Mouse (Mus musculus): ENCODE measurements at regions not wholly inside any gene's neighbourhood (a gene's known extent, or its start where the extent isn't known, plus 50 kb on each side); places are given as distances from the start of the nearest gene placed in this dataset.

DNA sequence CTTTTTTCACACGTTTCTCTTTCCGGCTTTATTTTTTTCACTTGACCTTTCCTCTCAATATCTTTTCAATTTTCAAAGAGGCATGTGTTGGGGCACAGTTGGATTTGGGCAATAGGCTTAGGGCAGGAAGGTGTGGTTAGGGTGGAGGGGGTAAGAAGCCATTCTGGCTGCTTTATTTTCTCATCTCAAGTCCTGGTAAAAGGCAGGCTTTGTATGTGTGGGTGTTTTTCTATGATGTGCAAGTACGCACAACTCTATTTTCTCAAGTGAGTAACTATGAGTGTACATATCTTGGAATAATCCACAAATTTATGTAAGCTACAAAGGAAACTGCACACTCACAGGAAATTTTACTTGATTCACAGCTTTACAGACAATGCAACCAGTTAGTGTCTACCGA is 121.5 kb upstream of the Ifne start:
- DNase-seq (ENCODE audit: low spot score): no peak

DNA sequence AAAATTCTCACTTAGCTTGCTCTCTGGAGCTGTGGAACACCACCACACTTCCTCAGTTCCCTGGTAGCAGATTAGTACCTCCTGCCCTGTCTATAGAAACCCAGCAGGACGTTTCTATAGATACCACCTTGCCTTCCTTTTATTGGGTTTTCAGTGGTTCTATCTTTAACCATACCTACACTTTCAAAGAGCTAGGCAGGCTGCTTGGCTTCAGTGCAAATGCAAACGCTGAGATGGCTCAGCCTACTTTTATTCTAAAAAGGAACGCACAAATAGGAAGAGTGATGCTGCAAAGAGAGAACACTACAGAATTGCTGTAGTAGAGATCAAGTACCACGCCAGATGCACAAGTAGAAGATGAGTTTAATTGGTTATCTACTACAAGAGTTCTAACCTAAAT is 120.9 kb upstream of the Ifne start:
- DNase-seq (ENCODE audit: low spot score): no peak

DNA sequence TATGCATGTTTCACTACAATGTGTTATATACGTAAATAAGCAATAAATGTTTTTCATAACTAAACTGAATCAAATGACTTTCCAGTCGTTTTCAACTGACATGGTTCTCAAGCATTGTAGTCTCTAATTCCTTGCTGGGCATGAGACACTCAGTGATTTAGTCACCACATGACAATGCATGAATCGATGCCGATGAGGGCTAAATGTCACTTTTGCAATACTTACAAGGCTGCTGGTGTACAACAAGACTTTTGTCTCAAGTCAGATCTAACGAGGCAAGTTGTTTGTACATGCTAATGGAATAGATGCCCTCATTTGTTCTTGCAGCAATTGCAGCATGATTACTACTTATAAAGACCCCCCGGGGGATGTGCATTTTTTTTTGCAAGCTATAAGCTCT is 120.2 kb upstream of the Ifne start:
- DNase-seq (ENCODE audit: low spot score): no peak

DNA sequence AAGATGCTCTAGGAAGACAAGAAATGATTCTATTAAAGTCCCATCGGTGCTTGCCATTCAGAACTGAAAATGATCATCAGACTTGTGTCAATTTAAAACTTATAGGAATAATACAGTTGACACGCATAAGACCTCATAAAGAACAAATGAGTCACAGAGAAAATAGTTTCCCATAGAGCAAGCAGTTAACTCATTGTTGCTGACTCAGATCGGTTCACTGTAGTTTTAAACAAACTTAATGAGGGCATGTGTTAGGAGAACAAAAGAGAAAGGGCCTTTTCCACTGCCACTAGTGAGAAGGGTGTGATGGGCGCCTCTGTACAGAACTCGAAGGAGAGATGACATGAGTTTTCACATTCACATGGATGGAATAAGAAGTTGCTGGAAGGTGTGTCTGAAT is 118.3 kb upstream of the Ifne start:
- no peak for DNase-seq (ENCODE audit: low spot score)

DNA sequence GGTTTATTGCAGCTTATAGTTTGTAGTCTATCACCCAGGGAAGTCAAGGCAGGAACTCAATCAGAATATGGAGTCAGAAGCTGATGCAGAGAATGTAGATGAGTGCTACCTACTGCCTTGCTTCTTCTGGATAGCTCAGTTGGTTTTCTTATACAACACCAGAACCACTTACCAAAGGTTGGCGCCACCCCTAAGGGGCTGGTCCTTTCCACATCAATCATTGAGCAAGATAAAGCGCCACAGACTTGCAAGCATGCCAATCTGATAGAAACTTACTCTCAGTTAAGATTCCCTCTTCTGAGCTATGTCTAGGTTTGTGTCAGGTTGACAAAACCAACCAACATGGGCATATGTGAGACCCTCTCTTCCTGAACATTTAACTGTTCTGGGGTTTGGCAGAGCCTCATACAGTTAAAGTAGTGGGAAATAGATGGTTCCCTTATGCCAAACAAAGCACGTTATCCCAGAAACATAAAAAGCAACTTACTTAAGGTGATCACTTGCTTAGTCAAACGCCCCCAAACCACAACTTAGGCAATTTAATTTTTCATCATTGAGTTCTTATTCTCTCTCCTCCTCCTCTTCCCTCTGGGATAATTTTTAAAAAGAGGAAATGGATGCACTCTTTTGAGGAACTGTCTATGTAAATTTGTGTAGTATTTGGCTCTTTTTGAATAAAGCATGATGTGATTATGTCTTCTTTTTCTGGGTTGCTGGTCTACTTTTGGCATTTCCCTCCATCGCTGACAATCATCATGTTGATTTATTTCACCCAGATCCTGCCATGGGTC is 115.3 kb upstream of the Ifne start:
- DNase-seq (ENCODE audit: low spot score): no peak

DNA sequence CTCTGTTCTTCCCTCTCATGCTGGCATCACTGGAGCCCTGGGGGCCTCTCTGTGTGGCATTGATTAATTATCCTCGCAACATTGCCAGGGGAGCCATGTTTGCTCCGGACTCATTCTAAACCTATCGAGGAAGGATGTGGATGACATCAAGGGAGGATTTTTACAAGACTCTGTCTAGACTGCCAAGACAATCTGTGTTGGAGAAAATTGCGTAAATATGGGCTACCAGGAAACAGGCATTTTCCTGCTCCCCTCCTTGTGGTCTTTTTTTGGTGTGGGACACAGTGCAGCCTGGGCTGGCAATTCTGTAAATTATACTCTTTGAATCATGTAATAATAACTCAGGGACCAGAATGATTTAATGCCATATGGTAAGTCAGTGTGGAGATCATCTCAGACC is 114.5 kb upstream of the Ifne start:
- DNase-seq (ENCODE audit: low spot score): no peak

DNA sequence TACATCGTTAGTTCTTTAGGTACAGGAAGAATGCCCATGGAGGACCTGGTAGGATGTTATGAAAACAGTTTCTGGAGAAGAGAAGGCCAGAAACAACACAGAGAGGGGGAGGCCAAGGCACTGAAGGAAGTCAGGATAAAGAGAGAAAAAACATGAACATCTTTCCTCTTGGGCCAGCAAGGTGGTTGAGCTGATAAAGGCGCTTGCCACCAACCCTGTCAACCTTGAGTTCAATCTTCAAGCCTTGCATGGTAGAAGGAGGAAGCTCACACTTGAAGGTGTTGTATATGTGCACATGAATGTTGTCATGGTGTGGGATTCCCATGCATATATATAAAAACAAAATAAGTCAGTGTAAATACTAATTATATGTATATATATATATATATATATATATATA is 112.5 kb upstream of the Ifne start:
- no peak for DNase-seq (ENCODE audit: low spot score)

DNA sequence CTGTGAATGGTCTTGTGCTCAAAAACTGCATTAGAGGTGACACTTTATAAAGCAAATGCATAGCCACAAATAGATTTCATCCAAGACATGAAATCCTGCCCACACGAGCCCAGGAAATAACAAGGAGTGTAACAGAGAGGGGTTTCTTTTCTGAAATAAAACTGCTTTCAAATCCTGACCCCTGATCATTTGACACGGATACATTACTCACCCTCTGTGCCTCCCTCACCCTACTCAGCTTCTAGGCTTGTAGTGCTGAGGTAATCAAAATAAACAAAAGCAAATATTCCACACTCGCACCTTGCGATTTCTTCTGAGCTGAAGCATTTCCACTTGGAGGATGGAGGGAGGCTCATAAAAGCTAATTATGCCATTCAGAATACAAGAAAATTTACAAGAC is 108.4 kb upstream of the Ifne start:
- no peak for DNase-seq (ENCODE audit: low spot score)

DNA sequence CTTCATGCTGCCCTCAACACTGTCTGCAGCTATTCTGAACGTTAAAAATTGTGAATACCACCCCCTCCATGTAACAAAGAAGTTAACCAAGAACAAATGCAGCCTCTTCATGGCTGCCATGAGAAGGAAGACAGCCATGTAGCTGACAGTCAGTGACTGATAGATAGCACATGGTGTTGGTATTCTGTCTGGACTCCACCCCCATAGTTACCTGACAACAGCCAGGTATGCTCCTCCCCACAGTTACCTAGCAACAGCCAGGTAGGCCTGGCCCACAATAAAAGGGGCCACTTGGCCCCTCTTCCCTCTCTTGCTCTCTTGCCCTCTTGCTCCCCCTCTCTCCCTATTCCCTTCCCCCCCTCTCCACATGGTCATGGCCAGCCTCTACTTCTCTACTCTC is 107.1 kb upstream of the Ifne start:
- no peak for DNase-seq (ENCODE audit: low spot score)

DNA sequence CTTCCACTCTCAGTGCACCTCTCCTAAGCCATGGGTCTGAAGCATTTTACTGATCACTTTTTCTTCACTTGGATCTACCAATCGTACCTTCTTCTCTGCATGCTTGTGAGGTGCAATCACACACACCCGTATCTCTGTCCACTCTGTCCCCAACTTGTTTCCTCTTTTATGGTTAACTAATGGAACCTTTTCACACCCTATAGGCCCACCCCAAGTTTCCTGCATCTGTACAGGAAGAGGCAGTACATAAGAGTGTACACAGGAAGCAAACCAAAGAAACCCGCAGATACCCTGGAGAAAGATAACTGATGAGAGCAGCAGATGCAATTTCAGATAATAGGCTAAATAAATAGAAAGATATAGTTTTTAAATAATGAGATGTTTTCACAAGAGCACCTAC is 102.5 kb upstream of the Ifne start:
- no peak for DNase-seq (ENCODE audit: low spot score)

DNA sequence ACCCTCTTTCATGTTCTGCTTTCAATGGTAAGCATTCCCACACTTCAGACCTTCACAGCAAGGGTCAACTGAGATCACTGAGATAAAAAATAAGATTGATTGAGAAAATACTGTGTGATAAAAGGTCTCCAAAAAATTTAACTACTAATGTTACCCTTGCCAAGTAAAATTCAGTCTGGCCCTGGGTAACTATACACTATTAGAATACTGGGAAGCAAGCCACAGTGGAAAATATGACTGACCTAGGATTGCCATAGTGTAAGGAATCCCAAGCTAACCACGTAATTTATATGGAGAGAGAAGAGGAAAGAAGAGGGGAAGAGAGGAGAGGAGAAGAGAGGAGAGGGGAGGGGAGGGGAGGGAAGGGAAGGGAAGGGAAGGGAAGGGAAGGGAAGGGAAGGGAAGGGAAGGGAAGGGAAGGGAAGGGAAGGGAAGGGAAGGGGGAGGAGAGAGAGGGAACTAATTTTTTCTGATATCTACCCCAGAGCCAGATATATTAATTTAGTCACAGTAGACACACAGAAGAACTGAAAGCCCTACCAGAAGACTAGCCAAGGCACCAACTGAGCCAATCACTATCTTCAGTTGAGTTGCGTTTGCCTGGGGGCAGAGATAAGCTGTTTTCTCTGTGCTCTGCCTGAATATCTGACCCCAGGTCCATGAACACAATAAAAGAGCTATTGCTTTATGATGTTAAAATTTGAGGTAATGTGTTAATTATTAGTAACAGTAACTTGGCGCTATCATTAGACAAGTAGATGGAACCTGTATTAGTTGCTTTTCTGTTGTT is 97.3 kb upstream of the Ifne start:
- no peak for DNase-seq (ENCODE audit: low spot score)

DNA sequence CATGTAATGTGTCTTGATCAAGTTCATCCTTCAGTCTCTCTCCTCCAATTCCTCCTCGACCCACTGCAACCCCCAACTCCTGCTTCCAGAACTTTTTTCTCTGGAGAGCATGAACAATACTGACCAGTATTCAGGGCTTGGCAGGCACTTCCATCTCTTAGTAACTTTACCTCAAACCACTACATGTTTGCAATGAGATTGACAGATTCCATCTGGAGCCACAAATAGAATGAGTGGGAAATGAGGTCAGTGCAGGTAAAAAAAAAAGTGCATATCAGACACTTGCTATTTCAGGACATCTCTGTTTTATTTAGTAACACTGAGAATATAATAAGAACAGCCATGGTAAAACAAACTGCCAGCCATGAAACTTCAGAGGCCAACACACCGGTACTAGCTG is 94.5 kb upstream of the Ifne start:
- no peak for DNase-seq (ENCODE audit: low spot score)

DNA sequence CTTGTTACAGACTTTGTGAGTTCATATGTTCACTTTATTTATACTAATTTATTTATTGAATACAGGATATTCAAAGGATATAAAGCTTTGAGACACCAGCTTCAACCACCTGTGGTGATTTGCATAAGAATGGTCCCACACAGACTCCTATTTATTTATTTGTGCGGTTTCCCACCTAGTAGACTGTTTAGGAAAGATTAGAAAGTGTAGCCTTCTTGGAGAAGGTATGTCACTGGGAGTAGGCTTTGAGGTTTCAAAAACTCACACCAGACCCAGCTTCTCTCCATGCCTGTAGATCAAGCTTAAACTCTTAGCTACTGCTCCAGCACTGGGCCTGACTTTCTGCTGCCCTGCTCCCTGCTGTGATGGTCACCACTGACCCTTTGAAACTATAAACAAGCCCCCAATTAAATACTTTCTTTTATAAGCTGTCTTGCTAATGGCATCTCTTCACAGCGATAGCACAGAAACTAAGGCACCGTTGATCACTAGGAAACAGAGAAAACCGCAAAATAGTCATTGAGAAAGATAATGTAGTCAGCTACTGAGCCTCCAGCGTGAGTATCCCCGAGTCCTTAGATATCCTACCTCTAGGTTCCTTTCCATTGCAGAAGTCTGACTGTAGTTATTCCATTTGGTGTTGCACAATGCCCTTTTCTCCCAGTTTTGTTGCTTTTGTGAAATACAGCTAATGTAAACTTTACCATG is 89.3 kb upstream of the Ifne start:
- DNase-seq (ENCODE audit: low spot score): no peak

DNA sequence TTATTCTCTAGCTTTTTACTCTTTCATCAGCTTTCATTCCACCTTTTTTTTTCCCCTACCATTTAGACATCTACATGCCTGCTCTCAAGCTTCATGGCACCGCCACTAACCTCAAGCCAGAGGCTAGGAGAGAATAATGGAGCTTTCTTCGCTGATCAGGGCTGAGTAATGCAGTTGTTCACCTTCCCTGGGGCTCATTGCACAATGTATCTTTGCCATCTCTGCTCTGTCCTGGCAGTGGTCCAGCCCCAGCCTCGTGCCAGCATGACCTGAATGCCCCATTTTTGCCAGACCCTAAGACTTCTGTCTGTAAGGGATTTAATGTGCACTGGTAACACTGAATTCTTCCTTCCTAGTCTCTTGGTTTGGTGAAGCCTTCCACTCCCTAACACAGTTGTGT is 79.6 kb upstream of the Ifne start:
- DNase-seq (ENCODE audit: low spot score): no peak

DNA sequence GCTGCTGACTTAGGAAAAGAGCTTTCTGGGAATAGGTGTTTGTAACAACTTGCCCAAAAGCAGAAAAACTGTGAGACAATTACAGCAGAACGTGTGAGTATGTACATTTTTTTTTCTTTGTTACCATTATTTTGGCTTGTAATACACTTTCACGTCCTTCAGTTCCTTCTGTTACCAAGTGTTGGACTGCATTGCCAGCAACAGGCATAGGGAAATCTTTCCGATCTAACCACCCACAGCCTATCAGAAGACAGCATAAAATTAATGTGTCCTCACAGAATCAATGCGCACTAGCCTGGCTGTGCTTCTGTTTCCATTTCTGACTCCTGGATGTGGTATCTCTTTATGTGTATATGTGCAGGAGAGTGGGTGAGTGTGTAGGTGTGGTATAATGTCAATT is 76.6 kb upstream of the Ifne start:
- DNase-seq (ENCODE audit: low spot score): no peak

DNA sequence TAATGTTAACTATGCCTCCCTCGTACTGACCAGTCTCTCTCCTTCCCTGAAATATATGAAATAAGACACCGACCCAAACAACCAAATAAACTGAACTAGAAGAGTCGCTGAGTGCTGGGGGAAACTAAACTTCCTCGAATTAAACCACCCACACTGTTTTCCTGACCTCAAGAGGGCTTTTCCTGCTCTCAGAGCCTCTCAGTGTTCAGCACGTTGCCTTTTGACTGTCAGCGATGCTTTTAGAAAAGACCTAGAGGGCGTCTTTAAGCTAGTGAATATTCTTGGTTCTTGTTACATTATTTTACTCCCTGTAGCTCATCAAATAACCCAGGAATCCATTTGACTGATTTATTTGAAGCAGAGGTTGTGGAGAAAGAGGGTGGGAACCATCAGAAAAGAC is 76.2 kb upstream of the Ifne start:
- no peak for DNase-seq (ENCODE audit: low spot score)

DNA sequence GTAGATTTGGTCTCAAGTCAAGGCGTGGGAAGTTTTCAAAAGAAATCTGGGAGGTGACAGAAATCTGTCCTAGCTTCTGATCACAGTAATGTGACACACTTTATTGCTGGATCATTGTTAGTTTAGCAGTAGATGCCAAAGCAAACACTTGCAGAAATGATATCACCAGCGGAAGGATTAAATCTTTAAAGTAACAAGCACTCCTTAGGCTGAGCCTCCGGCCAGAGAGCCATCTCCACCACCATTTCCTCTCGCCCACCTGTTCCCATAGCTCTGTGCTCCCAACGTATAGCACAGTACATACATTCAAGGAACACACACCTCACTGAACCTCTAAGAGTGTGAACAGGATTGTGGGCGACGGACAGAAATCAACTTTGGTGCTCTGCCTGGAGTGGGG is 75.6 kb upstream of the Ifne start:
- no peak for DNase-seq (ENCODE audit: low spot score)

DNA sequence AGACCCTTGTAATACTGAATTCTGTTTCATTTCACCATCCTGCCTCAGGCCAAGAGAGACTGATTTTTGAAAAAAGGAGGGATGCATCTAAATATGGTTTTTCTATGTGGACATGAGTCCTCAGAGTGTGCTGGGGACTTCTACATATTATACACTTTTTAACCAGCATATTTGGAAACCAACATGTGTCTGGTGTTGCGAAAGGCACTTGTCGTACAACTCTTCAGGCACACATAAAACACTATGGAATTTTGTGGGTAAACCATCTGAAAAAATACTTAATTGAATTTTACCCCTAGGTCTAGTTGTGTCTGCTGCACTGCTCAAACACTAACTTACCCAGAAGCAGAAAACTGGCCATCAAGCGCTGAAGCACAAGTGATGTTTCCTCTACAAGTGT is 74.0 kb upstream of the Ifne start:
- DNase-seq (ENCODE audit: low spot score): no peak

DNA sequence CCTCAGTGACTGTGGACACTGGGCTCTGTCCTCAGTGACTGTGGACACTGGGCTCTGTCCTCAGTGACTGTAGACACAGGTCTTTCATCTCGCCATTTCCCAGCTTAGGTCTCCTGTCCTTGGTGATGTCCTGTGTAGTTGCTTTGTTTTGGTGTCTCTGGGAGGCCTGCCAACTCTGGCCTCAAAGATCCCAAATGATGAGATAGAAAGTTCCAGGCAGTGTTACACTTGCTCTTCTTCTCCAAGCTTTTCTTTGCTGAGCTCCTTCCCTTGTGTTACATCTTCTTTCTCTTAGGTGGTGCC is 71.0 kb upstream of the Ifne start:
- DNase-seq (ENCODE audit: low spot score): no peak

DNA sequence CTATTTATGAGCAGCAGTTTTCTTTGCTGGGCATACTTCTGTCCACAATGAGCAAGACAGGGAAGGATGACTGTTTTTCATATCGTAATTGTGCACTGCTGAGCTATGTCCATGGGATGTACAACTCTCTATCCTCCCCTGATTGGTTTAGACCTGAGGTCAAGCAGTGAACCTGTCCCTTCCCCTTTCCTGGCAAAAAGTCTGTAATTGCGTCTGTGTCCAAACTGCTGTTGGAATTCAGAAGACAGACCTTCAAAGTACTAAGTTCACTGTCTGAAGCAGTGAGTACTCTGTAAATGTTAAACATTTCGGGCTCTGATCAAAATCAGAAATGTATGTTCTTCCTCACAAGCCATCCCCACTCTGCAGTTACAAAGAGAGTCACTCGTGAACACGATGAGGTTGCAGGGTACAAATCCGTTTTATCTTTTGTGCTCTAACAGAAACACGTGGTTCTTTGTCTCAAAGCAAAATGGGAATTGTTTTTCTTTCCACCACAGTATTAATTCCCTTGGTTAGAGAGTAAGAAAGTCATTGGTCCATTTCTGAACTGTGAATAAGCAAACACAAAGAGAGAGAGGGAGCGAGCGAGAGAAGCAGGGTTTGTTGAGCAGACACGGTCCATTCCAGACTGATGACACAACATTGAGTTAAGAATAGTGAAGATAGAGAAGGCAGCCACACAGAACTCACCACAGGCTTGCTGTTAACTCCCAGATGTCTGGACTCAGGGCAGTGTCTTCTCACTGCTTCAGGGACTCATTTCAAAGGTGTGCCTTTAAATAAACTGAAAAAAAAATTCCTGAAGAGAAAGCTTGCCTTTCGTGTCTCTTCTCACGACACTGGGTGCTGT is 70.4 kb upstream of the Ifne start:
- no peak for DNase-seq (ENCODE audit: low spot score)

DNA sequence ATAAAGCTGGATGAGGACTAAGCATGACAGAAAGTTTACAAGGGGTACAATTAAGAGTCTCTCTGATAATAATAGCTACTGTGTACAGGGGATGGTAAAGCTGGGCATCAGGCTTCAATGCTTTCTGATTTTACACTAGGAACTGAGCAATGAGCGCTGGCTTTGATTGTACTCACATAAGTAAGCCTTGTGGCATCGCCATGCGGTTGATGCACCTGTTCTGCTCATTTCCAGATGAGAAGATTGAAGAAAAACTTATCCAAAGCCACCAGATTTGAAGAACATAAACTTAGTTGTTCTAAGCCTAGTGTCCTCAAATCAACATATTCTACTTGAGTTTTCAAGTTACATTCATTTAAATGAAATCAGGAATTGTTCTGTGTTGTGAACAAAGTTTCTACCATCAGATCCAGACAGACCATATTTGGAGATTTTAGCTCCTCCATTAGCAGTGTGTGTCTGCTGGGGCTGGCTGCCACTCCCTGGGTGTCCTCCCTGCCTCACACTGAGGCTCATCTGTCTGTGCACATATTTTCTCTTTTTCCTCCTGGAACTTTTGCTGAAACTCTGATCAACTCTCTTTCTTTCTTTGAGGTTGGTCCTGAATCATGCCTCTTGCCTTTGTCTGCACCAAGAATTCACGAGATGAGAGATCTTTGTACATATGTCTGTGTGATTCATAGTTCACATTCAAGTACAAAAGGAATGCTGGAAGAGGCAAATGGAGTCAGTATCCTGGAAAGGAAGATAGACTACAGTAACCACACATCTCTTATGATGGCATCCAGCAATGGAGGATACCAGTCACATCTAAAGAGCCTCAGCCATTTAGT is 68.2 kb upstream of the Ifne start:
- no peak for DNase-seq (ENCODE audit: low spot score)

DNA sequence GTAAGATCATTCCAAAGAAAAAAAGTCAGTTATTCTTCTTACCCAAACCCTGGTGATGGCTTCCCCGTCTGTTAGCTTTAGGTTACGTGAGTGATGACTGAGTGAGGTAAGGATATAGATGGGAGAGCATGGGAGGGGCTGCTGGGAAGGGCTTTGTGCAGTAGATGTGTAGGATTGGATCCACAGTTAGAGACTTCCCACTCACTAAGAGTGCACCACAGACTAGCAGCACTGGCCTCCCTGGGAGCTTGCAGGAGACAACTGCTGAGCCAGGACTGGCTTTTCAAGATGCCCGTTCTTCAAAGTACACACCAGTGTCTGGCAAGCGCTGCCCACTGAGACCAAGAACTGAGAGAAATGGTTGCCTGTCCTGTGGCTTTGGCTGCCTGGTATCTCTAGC is 62.0 kb upstream of the Ifne start:
- no peak for DNase-seq (ENCODE audit: low spot score)
